In the genomic region with DNA sequence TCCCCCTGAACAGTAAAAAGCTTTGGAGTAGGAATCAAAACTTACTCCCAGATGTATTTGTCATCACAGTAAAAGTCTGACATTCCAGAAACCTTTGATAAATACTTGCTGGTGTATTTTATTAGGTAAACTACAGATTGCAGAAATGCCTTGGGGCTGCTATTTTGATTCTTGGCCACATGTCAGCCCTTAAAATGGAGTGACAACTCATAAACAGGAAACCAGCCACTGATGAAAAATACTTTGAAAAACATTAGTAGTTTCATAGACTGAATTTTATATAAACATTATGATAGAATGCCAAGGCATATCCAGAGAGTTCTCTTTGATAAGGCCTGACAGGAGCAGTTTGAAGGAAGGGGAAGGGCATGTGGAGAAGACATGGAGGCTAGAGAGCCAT, we compare ENCODE assay signal across 23 mouse cellular contexts. TPM values are rescaled to one million over a fixed set of nuclear protein-coding genes. Genes with fewer than 3 reads are reported as not detected.
DNase-seq lines count a peak whose midpoint lies in the region; ATAC-seq and TF ChIP-seq lines count a peak whose summit lies in the region.
"Had no signal": no experiment of that assay in that cellular context is flagged by ENCODE, and none has a peak within 500 bp of the region (broad histone marks: within the 10 kb centered on the region; RNA-seq: fewer than 3 reads in every experiment).

No protein-coding gene starts in this region.

- no peak overlapping the region for H3K9ac ChIP-seq in kidney, postnatal 0 days (ENCODE audit: low read depth, low read length)
- no peak overlapping the region for H3K9ac ChIP-seq in kidney, embryonic 15.5 days
- H3K9ac ChIP-seq in lung, postnatal 0 days (replicated peaks; ENCODE audit: low read depth): no peak overlapping the region
- H3K9ac ChIP-seq in midbrain, embryonic 16.5 days (ENCODE audit: low read depth, low read length): no peak overlapping the region
- H3K9ac ChIP-seq: embryonic facial prominence, embryonic 12.5 days; embryonic facial prominence, embryonic 15.5 days; forebrain, postnatal 0 days; hindbrain, embryonic 13.5 days had no signal

- H3K27ac ChIP-seq in kidney, postnatal 0 days: no peak overlapping the region
- no peak overlapping the region for H3K27ac ChIP-seq in kidney, embryonic 15.5 days
- no peak overlapping the region for H3K27ac ChIP-seq in lung, postnatal 0 days (ENCODE audit: low read length)
- H3K27ac ChIP-seq in midbrain, embryonic 16.5 days (ENCODE audit: low read length): no peak overlapping the region
- H3K27ac ChIP-seq: embryonic facial prominence, embryonic 12.5 days; embryonic facial prominence, embryonic 15.5 days; hindbrain, embryonic 10.5 days; hindbrain, embryonic 13.5 days had no signal

- no peak for TF ChIP-seq CTCF in kidney, postnatal 0 days (IDR thresholded peaks at IDR 0.05; ENCODE audit: low read depth)
- no peak for TF ChIP-seq CTCF in lung, postnatal 0 days (IDR thresholded peaks at IDR 0.05)

- H3K4me2 ChIP-seq in kidney, postnatal 0 days (ENCODE audit: low read length): no peak overlapping the region
- no peak overlapping the region for H3K4me2 ChIP-seq in kidney, embryonic 15.5 days
- H3K4me2 ChIP-seq in lung, postnatal 0 days (replicated peaks; ENCODE audit: low read depth, low read length): no peak overlapping the region
- H3K4me2 ChIP-seq in midbrain, embryonic 16.5 days (ENCODE audit: low read length): no peak overlapping the region
- H3K4me2 ChIP-seq: embryonic facial prominence, embryonic 12.5 days; embryonic facial prominence, embryonic 15.5 days; heart, embryonic 11.5 days; hindbrain, embryonic 13.5 days had no signal

- no peaks in the 10 kb centered on the region for H3K36me3 ChIP-seq in kidney, postnatal 0 days (ENCODE audit: insufficient read depth, low read length)
- no peaks in the 10 kb centered on the region for H3K36me3 ChIP-seq in kidney, embryonic 15.5 days
- H3K36me3 ChIP-seq in lung, postnatal 0 days (ENCODE audit: insufficient read depth, low read length): no peaks in the 10 kb centered on the region
- H3K36me3 ChIP-seq in midbrain, embryonic 16.5 days (ENCODE audit: control insufficient read depth, insufficient read depth, low read length): no peaks in the 10 kb centered on the region
- H3K36me3 ChIP-seq: embryonic facial prominence, embryonic 12.5 days; embryonic facial prominence, embryonic 15.5 days; hindbrain, embryonic 10.5 days; hindbrain, embryonic 13.5 days had no signal

- TF ChIP-seq EP300 in lung, postnatal 0 days (IDR thresholded peaks at IDR 0.05): peak; percentile 80

- 0 out of 2 replicates have a peak, but pooled peaks cover under 1% of the 10 kb centered on the region for H3K4me1 ChIP-seq in kidney, postnatal 0 days (replicated peaks; ENCODE audit: insufficient read depth, low read length)
- 0 out of 2 replicates have a peak, but pooled peaks cover under 1% of the 10 kb centered on the region for H3K4me1 ChIP-seq in kidney, embryonic 15.5 days
- H3K4me1 ChIP-seq in lung, postnatal 0 days (ENCODE audit: insufficient read depth, low read depth, low read length): peaks cover 2% of the 10 kb centered on the region; the same call in 1 of the 2 replicates
- H3K4me1 ChIP-seq in midbrain, embryonic 16.5 days (ENCODE audit: control insufficient read depth, insufficient read depth, low read length): no peaks in the 10 kb centered on the region
- H3K4me1 ChIP-seq: embryonic facial prominence, embryonic 12.5 days; embryonic facial prominence, embryonic 15.5 days; hindbrain, embryonic 10.5 days; hindbrain, embryonic 13.5 days had no signal

- no peaks in the 10 kb centered on the region for H3K27me3 ChIP-seq in kidney, postnatal 0 days (ENCODE audit: insufficient read depth, low read length)
- H3K27me3 ChIP-seq in kidney, embryonic 15.5 days: no peaks in the 10 kb centered on the region
- no peaks in the 10 kb centered on the region for H3K27me3 ChIP-seq in lung, postnatal 0 days (replicated peaks; ENCODE audit: insufficient read depth, low read length)
- no peaks in the 10 kb centered on the region for H3K27me3 ChIP-seq in midbrain, embryonic 16.5 days (ENCODE audit: control insufficient read depth, insufficient read depth, low read depth, low read length)
- H3K27me3 ChIP-seq: embryonic facial prominence, embryonic 12.5 days; embryonic facial prominence, embryonic 15.5 days; hindbrain, embryonic 13.5 days had no signal

- no peaks in the 10 kb centered on the region for H3K9me3 ChIP-seq in kidney, postnatal 0 days (replicated peaks; ENCODE audit: low read length)
- no peaks in the 10 kb centered on the region for H3K9me3 ChIP-seq in kidney, embryonic 15.5 days (replicated peaks)
- H3K9me3 ChIP-seq in lung, postnatal 0 days (ENCODE audit: low read length): no peaks in the 10 kb centered on the region
- H3K9me3 ChIP-seq in midbrain, embryonic 16.5 days (replicated peaks; ENCODE audit: control insufficient read depth, low read length, poor library complexity, severe bottlenecking): no peaks in the 10 kb centered on the region
- H3K9me3 ChIP-seq: embryonic facial prominence, embryonic 12.5 days; embryonic facial prominence, embryonic 15.5 days; hindbrain, embryonic 10.5 days; hindbrain, embryonic 13.5 days had no signal

- peak; percentile 42 for DNase-seq in kidney, postnatal 0 days (ENCODE audit: low spot score)
- peak; percentile 63 for DNase-seq in lung, postnatal 0 days (ENCODE audit: low spot score)
- DNase-seq in lung, postnatal 4 days: no peak
- DNase-seq in 3T3-L1 (ENCODE audit: low read depth, low spot score) (peak; percentile 21), NIH3T3 (ENCODE audit: low read depth) (peak; percentile 46)
- DNase-seq: adrenal gland, postnatal 10 days; adrenal gland, postnatal 36 days; cerebellum, adult 11 months; cerebellum, adult 2 months; cerebellum, adult 9-11 months; cerebellum, postnatal 25 days; forebrain, postnatal 0 days; gastrocnemius, postnatal 25 days had no signal

- no peak overlapping the region for H3K4me3 ChIP-seq in kidney, postnatal 0 days (replicated peaks; ENCODE audit: low read depth, low read length)
- H3K4me3 ChIP-seq in kidney, embryonic 15.5 days (replicated peaks): no peak overlapping the region
- no peak overlapping the region for H3K4me3 ChIP-seq in lung, postnatal 0 days (ENCODE audit: low read depth, low read length)
- H3K4me3 ChIP-seq in midbrain, embryonic 16.5 days (ENCODE audit: low read depth, low read length): no peak overlapping the region
- H3K4me3 ChIP-seq: embryonic facial prominence, embryonic 12.5 days; embryonic facial prominence, embryonic 15.5 days; hindbrain, embryonic 10.5 days; hindbrain, embryonic 13.5 days had no signal

- ATAC-seq in kidney, postnatal 0 days (replicated peaks; ENCODE audit: low FRiP score, low read depth): no peak
- no peak for ATAC-seq in kidney, embryonic 15.5 days (replicated peaks; ENCODE audit: low FRiP score)
- peak; percentile 33; the same call in 1 of the 2 replicates for ATAC-seq in lung, postnatal 0 days
- ATAC-seq in midbrain, embryonic 16.5 days: no peak
- ATAC-seq: forebrain, embryonic 14.5 days; forebrain, postnatal 0 days; hindbrain, embryonic 16.5 days; Patski had no signal

RNA-seq across cellular contexts. Expression of gene Xdh, which starts 26.1 kb away (rescaled TPM):
- polyA plus RNA-seq in kidney, postnatal 0 days (2015; fragmentation: Nextera tagmentation; extraction: Ambion mirVana): 1.6 and 1.9 TPM in 2 replicates
- 1.9 and 3.4 TPM in 2 replicates for polyA plus RNA-seq in kidney, embryonic 15.5 days (2015; fragmentation: Nextera tagmentation; extraction: Ambion mirVana)
- 27.8 and 34.0 TPM in 2 replicates for polyA plus RNA-seq in lung, postnatal 0 days (2015; fragmentation: Nextera tagmentation; extraction: Ambion mirVana)
- 0.31 and 0.70 TPM in 2 replicates for polyA plus RNA-seq in midbrain, embryonic 16.5 days (2015; fragmentation: Nextera tagmentation; extraction: Ambion mirVana)

Comparison
In these comparisons a context has a peak if more than half of its experiments do, and no peak if none do; other contexts are left out.
1. DNase-seq: peak in kidney, postnatal 0 days (single experiment), lung, postnatal 0 days (single experiment), 3T3-L1 (single experiment) and NIH3T3 (single experiment); none in lung, postnatal 4 days (0 of 2).